Mouse (Mus musculus) layer of hippocampus, adult 2 months (tissue): ENCODE data around the gene Prg2. TPM values are rescaled to one million over a fixed set of nuclear protein-coding genes. Genes with fewer than 3 reads are reported as not detected.

Experiments
- DNase-seq, 2 experiments: peaks; one replicate each; pipeline ENCODE4 v3.0.0; 2022; ENCODE audit warnings: low spot score in 2 of 2
- H3K27ac ChIP-seq: fragments of 200-600 bp; 2 replicates; pipeline ENCODE4 v1.8.1; 2022
- H3K4me3 ChIP-seq: fragments of 200-600 bp; 2 replicates; pipeline ENCODE4 v1.8.1; 2022; ENCODE audit warnings: mild to moderate bottlenecking
- CTCF ChIP-seq: fragments of 200-600 bp; conservative IDR thresholded peaks from 2 replicates; pipeline ENCODE4 v1.8.1; 2022; ENCODE audit warnings: antibody characterized with exemption, mild to moderate bottlenecking, moderate library complexity
- long read RNA-seq, 2 experiments: library from polyadenylated mRNA; stranded (forward); transcript quantifications; one replicate each; pipeline ENCODE4 v2.0.0; 2021; ENCODE audit warnings: borderline mapping rate in 2 of 2
- total RNA-seq, 2 experiments: library from RNA; stranded (reverse); gene quantifications; 2 replicates each; pipeline ENCODE4 v1.2.3; 2021

Gene Prg2
- total RNA-seq: not detected
- long read RNA-seq, experiment 1: 0 reads
- long read RNA-seq, experiment 2: 0 reads

DNA sequence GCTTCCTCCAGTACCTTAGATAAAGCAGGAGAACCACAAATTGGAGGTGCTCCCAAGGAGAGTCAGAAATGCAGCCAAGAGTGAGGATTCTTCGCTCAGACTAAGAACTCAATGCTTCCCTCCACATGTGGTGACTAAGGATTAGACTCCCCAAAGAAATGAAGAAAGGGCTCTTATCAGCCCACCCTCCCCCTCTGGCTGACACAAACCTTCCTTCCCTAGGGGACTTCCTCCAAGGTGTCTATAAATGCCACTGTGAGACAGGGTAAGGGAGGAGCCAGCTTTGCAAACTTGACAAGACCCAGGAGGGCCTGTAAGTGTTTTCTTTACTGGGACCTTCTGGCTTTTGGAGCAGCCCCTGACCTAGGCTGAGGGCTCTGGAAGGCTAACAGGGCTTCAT lies at the start of gene Prg2:
Gene Prg2, plus strand, starts transcription at position 274 of the 400 bp plus-strand sequence.
- TF ChIP-seq CTCF: no peak
- H3K27ac ChIP-seq: no peak within 1 kb of the TSS
- DNase-seq: no peak
- no peak within 1 kb of the TSS for H3K4me3 ChIP-seq

GRCm38 (mm10) chr2:84933992-84934648 lies 46.1 kb upstream of the Prg2 start:
- DNase-seq: no peak
- TF ChIP-seq CTCF: no peak
- Histone ChIP-seq H3K4me3 (no peak overlapping the region), H3K27ac (no peak overlapping the region)

DNA sequence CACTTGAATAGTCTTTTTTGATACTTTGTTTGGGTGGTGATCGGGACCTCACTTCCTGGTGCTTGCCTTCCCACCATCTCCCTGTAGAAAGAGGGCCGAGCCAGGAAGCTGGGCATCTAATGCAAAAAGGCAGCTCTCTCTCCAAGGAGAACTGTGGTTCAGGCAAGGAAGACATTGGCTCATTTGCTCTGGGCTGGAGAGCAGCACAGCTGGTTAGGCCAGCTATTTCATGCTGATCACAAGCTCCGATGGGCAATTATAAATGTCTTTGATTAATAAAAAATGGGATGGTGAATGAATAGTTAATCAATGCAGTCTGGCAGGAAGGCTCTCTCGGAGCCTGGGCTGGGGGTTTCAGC lies 45.6 kb upstream of the Prg2 start:
- Histone ChIP-seq H3K4me3 (no peak overlapping the region), H3K27ac (no peak overlapping the region)
- no peak for DNase-seq
- TF ChIP-seq CTCF: no peak

- H3K27ac ChIP-seq: no peak overlapping the region
- no peak overlapping the region for H3K4me3 ChIP-seq
- DNase-seq: no peak
- TF ChIP-seq CTCF: no peak
Observed at GRCm38 (mm10) chr2:84935065-84935464, 45.2 kb upstream of the Prg2 start.

- DNase-seq: no peak
- Histone ChIP-seq H3K4me3 (peak within 1 kb of the TSS; percentile 27), H3K27ac (no peak within 1 kb of the TSS)
- TF ChIP-seq CTCF: no peak
Observed at GRCm38 (mm10) chr2:84936474-84937429, 43.5 kb upstream of the Prg2 start, which contains the start of gene Slc43a3. TSS of gene Slc43a3 (plus strand) at chr2:84936579.

DNA sequence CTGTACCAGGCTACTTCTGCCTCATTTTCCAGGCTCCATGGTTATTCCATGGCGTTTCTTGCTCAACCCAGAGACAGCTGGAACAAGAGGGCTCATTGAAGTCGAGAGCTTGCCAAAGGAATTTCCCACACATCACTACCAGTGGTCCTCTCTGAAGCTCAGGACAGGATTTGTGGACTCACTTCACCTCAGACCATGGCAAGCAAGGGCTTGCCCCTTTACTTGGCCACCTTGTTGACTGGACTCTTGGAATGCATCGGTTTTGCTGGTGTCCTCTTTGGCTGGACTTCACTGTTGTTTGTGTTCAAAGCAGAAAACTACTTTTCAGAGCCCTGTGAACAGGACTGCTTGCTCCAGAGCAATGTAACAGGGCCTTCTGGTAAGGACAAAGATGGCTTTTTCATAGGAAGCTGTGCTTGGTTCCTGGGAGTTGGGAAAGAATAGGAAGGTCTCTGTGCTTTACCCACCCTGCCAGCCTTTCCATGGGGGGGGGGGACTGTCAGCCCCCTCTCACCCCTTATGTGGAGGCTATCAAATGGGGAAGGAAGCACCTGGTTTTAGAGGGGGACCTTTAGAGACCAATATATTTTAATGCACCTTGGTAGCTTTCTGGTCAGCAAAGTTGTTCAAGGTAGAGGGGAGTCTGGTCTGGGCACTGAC lies 42.6 kb upstream of the Prg2 start:
- H3K27ac ChIP-seq: no peak overlapping the region
- DNase-seq: no peak
- TF ChIP-seq CTCF: no peak
- H3K4me3 ChIP-seq: no peak overlapping the region

GRCm38 (mm10) chr2:84938249-84938946 lies 41.9 kb upstream of the Prg2 start:
- DNase-seq: no peak
- H3K27ac ChIP-seq: no peak overlapping the region
- no peak for TF ChIP-seq CTCF
- no peak overlapping the region for H3K4me3 ChIP-seq

DNA sequence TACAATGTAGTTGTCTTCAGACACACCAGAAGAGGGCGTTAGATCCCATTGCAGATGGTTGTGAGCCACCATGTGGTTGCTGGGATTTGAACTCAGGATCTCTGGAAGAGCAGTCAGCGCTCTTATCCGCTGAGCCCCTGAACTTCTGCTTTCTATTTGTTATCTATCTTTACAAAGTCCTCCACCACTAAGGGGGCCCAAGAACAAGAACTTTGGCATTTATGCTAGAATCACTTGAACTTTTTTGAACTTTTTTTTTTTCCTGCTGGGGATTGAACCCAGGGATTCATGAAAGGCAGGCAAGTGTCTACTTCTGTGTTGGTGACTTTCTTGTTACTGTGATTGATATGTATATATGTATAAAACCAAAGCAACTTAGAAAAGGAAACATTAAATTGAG lies 41.0 kb upstream of the Prg2 start:
- DNase-seq: no peak
- H3K27ac ChIP-seq: no peak overlapping the region
- no peak for TF ChIP-seq CTCF
- no peak overlapping the region for H3K4me3 ChIP-seq

GRCm38 (mm10) chr2:84939711-84940110 lies 40.5 kb upstream of the Prg2 start:
- no peak overlapping the region for H3K4me3 ChIP-seq
- H3K27ac ChIP-seq: no peak overlapping the region
- no peak for TF ChIP-seq CTCF
- no peak for DNase-seq

- no peak overlapping the region for H3K4me3 ChIP-seq
- H3K27ac ChIP-seq: no peak overlapping the region
- no peak for TF ChIP-seq CTCF
- no peak for DNase-seq
Observed at GRCm38 (mm10) chr2:84941332-84941731, 38.9 kb upstream of the Prg2 start.

- TF ChIP-seq CTCF: no peak
- H3K27ac ChIP-seq: no peak overlapping the region
- no peak overlapping the region for H3K4me3 ChIP-seq
- DNase-seq: no peak
Observed at GRCm38 (mm10) chr2:84941795-84942194, 38.5 kb upstream of the Prg2 start.

- TF ChIP-seq CTCF: no peak
- Histone ChIP-seq H3K27ac (no peak overlapping the region), H3K4me3 (no peak overlapping the region)
- DNase-seq: no peak
Observed at GRCm38 (mm10) chr2:84947154-84947771, 33.0 kb upstream of the Prg2 start.
